Mouse (Mus musculus) ZHBTc4 (cell line): ENCODE results near the gene Ppef2.

Source experiments
- DNase-seq: peaks from one replicate; pipeline ENCODE4 v3.0.0-alpha.2; 2011; ENCODE audit warnings: low read depth, low spot score

The Ppef2 gene

GRCm38 (mm10) chr5:92256218-92256617, at the start of gene Ppef2:
TSS of gene Ppef2 (minus strand) at chr5:92256278.
- no peak for DNase-seq

GRCm38 (mm10) chr5:92304291-92304690, 48.2 kb upstream of the Ppef2 start:
- no peak for DNase-seq

GRCm38 (mm10) chr5:92302149-92302840, 46.2 kb upstream of the Ppef2 start:
- no peak for DNase-seq

- DNase-seq, result no peak
These were observed 38.4 kb upstream of the Ppef2 start for GRCm38 (mm10) chr5:92294525-92294924.

- no peak for DNase-seq
These were observed 35.8 kb upstream of the Ppef2 start for GRCm38 (mm10) chr5:92291652-92292414.

- DNase-seq, result no peak
These were observed 31.8 kb upstream of the Ppef2 start for GRCm38 (mm10) chr5:92287840-92288239.

GRCm38 (mm10) chr5:92283107-92283506, 27.0 kb upstream of the Ppef2 start:
- DNase-seq, result no peak

- DNase-seq, result no peak
These were observed 26.5 kb upstream of the Ppef2 start for GRCm38 (mm10) chr5:92282571-92282970.

- no peak for DNase-seq
These were observed 23.0 kb upstream of the Ppef2 start for GRCm38 (mm10) chr5:92278942-92279537.

GRCm38 (mm10) chr5:92277437-92278394, 21.6 kb upstream of the Ppef2 start, which contains the start of gene Naaa:
TSS of gene Naaa (minus strand) at chr5:92278170.
- DNase-seq, result peak; percentile 91

GRCm38 (mm10) chr5:92270496-92270895, 14.4 kb upstream of the Ppef2 start:
- no peak for DNase-seq

- DNase-seq, result peak; percentile 32
These were observed 7.8 kb upstream of the Ppef2 start for GRCm38 (mm10) chr5:92263761-92264359.

GRCm38 (mm10) chr5:92262646-92263045, 6.6 kb upstream of the Ppef2 start:
- no peak for DNase-seq

GRCm38 (mm10) chr5:92254476-92254875, 1.6 kb downstream of the Ppef2 start:
- DNase-seq, result no peak

- peak; percentile 63 for DNase-seq
These were observed 3.2 kb downstream of the Ppef2 start for GRCm38 (mm10) chr5:92252797-92253343.

GRCm38 (mm10) chr5:92252031-92252430, 4.0 kb downstream of the Ppef2 start:
- DNase-seq, result peak; percentile 58

- DNase-seq, result no peak
These were observed 7.5 kb downstream of the Ppef2 start for GRCm38 (mm10) chr5:92248614-92249013.

GRCm38 (mm10) chr5:92245483-92245882, 10.6 kb downstream of the Ppef2 start:
- DNase-seq, result no peak

GRCm38 (mm10) chr5:92244900-92245299, 11.2 kb downstream of the Ppef2 start:
- DNase-seq, result no peak

- no peak for DNase-seq
These were observed 15.3 kb downstream of the Ppef2 start for GRCm38 (mm10) chr5:92240769-92241168.
